Mouse (Mus musculus) bone marrow, adult 2 months (tissue): ENCODE measurements at regions not wholly inside any gene's neighbourhood (a gene's known extent, or its start where the extent isn't known, plus 50 kb on each side); places are given as distances from the start of the nearest gene placed in this dataset.

Experiments
- CTCF ChIP-seq: fragments of 200-500 bp; IDR thresholded peaks from 2 replicates; pipeline ENCODE4 v1.5.1; 2011; ENCODE audit warnings: low read length, control low read depth; ENCODE audit not compliant: control insufficient read depth, insufficient read depth
- POLR2A ChIP-seq: fragments of 200-500 bp; IDR thresholded peaks from 2 replicates; pipeline ENCODE4 v1.6.1; 2011; ENCODE audit warnings: low read depth, mild to moderate bottlenecking, control low read depth, low read length, borderline replicate concordance; ENCODE audit not compliant: control insufficient read depth

DNA sequence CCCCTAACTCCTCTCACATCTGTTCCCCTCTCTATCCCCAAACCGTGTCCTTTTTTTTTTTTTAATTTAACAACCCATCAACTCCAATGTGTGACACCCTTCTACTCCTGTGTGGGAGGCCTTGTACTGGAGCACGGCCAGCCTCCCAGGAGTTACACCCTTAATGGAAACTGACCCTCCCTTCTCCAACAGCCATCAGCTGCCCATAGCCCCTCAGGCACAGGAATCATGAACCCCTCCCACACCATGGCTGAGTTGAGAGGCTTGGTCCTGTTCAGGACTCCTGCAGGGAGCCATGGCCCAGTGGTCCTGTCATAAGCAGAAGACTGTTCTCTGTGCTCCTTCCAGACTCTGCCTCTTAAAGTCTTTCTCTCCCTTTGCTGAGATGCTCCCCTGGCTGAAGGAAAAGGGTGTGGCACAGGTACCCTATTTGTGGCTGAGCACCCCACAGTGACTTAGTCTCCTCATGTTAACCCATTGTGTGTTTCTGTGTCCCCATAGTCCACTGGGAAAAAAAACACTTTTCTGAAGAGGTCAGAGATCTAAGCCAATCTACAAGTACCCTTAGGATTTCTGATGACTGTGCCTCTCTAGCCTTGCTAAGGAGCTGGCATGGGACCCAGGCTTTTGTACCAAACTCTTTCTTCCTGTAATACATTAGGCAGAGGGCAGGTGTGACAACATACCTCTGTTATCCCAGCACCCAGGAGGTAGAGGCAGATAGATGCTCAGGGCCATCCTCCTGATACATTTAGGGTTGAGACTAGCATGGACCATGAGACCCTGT is 83.9 kb upstream of the Cpeb4 start:
- TF ChIP-seq CTCF (no peak), POLR2A (no peak)
